Mouse (Mus musculus) Patski (cell line): ENCODE data around the gene Esrrg. TPM values are rescaled to one million over a fixed set of nuclear protein-coding genes. Genes with fewer than 3 reads are reported as not detected.

Experiments
- ATAC-seq: fragments of 100-300 bp; one replicate; pipeline ENCODE4 v1.8.0; 2021
- CTCF ChIA-PET: fragments of 350-600 bp; sonication (Branson Sonifier 250); formaldehyde crosslinking; loops from one replicate; lab custom pipeline; 2022; ENCODE audit warnings: inconsistent platforms; lab: Charles Lee
- POLR2A ChIA-PET: fragments of 350-600 bp; sonication (Branson Sonifier 250); formaldehyde crosslinking; loops from one replicate; lab custom pipeline; 2022; ENCODE audit warnings: antibody characterized with exemption, inconsistent platforms; lab: Charles Lee
- DNase-seq: peaks from one replicate; pipeline ENCODE4 v3.0.0-alpha.2; 2011; ENCODE audit warnings: low read depth, low spot score
- H3K27me3 ChIP-seq: fragments of 371-371 bp; one replicate; pipeline ENCODE4 v1.5.1; 2021
- CTCF ChIP-seq: fragments of 100-300 bp; IDR thresholded peaks from one replicate; pipeline ENCODE4 v1.5.1; 2021
- in situ Hi-C: fragments of 300-500 bp; cut with MboI; formaldehyde crosslinking; loops from 3 replicates; pipeline ENCODE4 v1.11.1; 2018; ENCODE audit warnings: low pct_unique_long_range_greater_than_20kb, mixed read lengths
- polyA plus RNA-seq: library from polyadenylated mRNA; unstranded; gene quantifications from one replicate; pipeline ENCODE4 v1.2.3, GENCODE M21; 2021

Gene Esrrg
- polyA plus RNA-seq, 1 experiment from 2014 or later = 9.0 TPM

DNA sequence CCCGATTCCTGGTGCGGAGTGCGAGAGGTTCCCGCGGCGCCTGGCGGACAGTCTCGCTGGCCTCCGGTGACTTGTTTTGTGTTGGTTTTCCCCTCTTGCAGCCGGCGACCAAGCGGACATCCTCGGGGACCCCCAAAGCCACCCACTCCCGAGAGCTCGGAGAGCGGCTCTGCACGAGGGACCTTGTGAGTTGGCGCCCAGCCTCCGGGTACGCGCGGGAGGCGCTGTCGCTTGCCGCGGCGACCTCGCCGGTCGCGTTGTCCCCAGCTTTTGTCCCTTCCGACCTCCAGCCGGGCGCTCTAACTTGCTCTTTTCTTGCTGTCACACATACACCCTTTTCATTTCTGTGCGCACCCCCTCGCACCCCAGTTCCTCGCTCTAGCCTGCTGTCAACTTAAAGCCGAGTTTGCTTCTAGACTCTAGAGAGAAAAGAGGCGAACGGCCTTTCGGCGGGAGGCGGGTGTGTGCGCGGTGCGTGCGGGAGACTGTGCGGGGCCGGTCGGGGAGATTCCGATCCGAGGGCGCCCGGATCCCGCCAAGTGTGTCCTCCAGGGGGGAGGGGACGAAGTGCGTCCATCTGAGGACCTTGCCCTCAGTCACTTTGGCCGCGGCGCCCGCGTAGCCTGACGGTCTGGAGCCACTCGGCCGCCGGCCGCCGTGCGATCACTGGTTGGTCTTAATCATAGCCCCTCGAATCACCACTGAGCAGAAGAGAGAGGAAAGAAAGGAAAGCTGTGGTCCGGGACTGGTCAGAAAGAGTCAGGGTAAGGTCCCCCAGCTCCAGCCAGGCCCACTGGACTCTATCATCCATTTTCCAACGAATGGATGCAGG lies 646 bp downstream of the Esrrg start:
- no peak for ATAC-seq
- H3K27me3 ChIP-seq = no peaks in the 10 kb centered on the region
- no peak for DNase-seq
- in situ Hi-C loops = no loop called here
- POLR2A ChIA-PET = no interaction called here
- TF ChIP-seq CTCF = no peak
- CTCF ChIA-PET = no interaction called here

DNA sequence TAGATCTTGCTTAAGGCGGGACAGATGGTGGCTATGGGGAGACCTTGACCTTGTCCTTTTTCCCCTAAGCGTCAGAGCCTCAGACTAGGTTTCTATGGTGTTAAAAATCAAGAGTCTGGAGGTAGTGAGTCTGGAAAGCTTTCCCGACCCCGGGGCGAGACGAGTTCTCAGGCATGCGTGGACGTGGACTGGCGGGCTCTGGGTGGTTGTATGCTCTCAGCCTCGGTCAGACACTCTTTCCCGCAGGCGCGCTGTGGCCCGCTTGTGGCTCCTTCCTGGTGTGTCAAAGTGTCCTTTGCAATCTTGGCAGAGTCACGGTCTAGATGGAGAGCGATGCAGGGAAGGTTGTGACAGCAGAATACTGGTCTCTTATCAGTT lies 1.3 kb downstream of the Esrrg start:
- no peak for TF ChIP-seq CTCF
- ChIA-PET POLR2A (no interaction called here), CTCF (no interaction called here)
- ATAC-seq (no peak), DNase-seq (no peak)
- in situ Hi-C loops = no loop called here
- no peaks in the 10 kb centered on the region for H3K27me3 ChIP-seq

DNA sequence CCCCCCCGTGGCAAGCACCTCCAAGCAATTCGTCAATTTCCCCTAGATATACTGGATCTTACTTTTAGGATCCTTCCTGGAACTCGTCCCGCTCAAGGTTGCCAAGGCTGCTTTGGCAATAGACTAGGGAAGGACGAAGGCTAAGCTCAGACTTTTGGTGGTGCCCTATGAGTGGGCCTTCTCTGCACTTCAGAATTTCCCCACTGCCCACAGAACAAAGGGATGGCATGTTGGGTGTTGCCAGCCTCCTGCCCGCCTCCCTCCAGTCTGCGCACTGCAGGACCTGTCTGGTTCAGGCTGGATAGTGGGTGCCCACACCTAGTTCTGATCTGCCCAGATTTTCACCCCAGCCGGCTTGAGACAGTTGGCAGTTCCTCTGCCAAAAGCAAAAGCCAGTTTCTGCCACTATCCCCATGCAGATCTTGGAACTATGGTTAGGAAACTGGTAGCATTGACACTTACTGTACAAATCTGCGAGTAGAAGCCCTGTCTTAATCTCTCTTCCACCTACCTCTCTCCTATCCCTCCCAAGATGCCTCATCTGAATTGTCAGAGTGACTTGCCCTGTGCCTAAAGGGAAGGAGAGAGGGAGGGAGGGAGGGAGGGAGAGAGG lies 1.9 kb downstream of the Esrrg start:
- CTCF ChIA-PET = no interaction called here
- no peak for DNase-seq
- in situ Hi-C loops = no loop called here
- POLR2A ChIA-PET = no interaction called here
- ATAC-seq = no peak
- H3K27me3 ChIP-seq = no peaks in the 10 kb centered on the region
- no peak for TF ChIP-seq CTCF

DNA sequence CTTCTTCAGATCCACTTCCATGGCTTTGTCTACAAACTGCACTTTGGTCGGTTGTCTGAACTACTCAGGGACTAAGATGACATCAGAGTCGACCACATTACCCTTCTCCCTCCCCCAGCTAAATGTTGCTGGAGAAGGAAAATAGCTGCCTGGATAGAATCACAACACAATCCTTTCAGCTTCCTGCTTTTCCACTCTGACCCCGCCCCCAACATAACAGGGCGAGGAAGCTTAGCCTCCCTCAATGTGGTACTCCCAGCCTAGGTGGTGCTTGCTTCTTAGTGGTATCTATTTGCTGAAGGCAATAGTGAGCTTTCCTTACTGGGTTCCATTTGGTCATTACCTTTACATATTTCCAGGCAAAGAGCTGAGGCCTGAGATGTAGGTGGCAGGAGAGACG lies 3.3 kb downstream of the Esrrg start:
- in situ Hi-C loops = no loop called here
- no peak for ATAC-seq
- CTCF ChIA-PET = interaction anchor here (0.7 kb wide), 1 partner anchor 26 kb away, joined by 3 read pairs; no protein-coding TSS in a partner anchor
- no peak for DNase-seq
- TF ChIP-seq CTCF = no peak
- POLR2A ChIA-PET = interaction anchor here (0.6 kb wide), 1 partner anchor 156 kb away, joined by 3 read pairs; no protein-coding TSS in a partner anchor
- no peaks in the 10 kb centered on the region for H3K27me3 ChIP-seq

DNA sequence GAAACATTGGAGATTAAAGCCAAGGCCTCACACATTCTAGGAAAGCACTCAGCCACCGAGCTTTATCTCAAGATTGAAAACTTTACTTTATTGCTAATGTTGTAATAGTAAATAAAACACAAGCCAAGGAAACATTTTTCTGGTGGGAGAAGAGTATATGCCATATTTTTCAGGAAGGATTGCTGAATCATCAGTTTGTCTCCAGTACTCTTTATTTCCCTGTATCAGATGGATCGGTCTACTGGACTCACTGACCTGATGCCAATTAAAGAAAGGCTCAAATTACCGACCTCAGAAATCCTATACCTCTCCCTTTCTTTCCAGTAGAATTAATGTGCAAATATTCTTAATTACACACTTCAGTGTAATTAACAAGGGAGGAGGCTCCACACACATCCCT lies 4.7 kb downstream of the Esrrg start:
- H3K27me3 ChIP-seq = no peaks in the 10 kb centered on the region
- ATAC-seq (no peak), DNase-seq (no peak)
- CTCF ChIA-PET = no interaction called here
- in situ Hi-C loops = no loop called here
- POLR2A ChIA-PET = no interaction called here
- TF ChIP-seq CTCF = no peak

DNA sequence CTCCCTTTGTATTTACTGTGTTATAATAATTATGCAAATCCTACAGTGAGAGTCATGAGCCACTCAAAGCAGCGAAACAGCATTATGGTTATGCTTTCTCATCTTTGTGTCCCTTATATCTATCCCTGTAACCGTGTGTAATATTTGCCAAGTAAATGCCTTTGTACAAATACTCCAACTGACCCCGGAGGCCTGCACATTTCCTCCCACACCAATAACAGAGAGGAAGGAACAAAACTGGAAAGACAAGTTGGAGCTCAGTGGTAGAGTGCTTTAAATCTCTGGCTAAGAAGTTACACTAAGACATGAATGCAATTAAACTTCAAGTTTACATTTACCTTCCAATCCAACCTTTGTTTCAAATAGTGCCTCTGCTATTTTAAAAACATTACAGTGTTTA lies 15.4 kb downstream of the Esrrg start:
- CTCF ChIA-PET = interaction anchor here (0.9 to 1.2 kb wide), 2 partner anchors 12 to 15 kb away, joined by 3 read pairs; no protein-coding TSS in a partner anchor
- TF ChIP-seq CTCF = no peak
- POLR2A ChIA-PET = no interaction called here
- no peak for ATAC-seq
- H3K27me3 ChIP-seq = no peaks in the 10 kb centered on the region
- DNase-seq = no peak
- in situ Hi-C loops = no loop called here

DNA sequence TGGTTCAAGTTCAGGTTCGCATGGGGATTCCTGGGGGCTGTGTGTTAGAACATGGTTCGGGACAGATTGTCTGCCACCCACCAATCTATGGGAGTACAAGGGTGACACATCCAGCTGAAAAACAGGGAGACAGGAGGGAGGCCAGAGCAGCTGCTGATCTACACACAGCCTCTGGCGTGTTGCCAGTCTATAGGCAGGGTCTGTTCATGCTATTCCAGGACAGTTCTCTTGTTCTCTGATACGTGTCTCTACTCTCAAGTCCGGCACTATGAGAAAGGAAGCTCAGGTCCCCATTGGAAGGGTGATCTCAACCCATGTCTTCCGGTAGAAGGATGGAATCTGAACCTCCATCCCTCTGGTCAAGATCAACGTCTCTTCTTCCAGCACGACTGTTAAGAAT lies 21.8 kb downstream of the Esrrg start:
- TF ChIP-seq CTCF = no peak
- CTCF ChIA-PET = interaction anchor here (1.3 kb wide), 1 partner anchor 24 kb away, joined by 3 read pairs; no protein-coding TSS in a partner anchor
- no peak for DNase-seq
- POLR2A ChIA-PET = no interaction called here
- no peak for ATAC-seq
- no peaks in the 10 kb centered on the region for H3K27me3 ChIP-seq
- in situ Hi-C loops = no loop called here

DNA sequence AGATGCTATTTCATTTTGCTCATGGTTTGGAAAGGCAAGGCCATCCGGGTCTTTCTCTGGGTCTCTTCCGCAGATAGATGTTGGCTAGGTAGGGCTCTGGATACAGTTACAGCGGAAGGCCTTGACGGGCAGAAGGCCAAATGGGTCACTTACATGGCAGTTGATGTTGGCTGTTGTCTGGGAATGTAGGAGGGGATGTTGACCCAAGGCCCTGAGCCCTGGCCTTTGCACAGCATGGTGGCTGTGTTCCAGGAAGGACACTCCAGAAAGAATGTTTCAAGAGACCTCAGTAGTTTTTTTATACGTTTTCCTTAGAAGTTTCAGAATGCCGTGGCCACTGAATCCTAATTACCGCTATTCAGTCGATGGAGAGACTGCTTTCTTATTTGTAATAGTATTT lies 22.9 kb downstream of the Esrrg start:
- DNase-seq (no peak), ATAC-seq (no peak)
- CTCF ChIA-PET = no interaction called here
- no peak for TF ChIP-seq CTCF
- POLR2A ChIA-PET = no interaction called here
- in situ Hi-C loops = no loop called here
- H3K27me3 ChIP-seq = no peaks in the 10 kb centered on the region

DNA sequence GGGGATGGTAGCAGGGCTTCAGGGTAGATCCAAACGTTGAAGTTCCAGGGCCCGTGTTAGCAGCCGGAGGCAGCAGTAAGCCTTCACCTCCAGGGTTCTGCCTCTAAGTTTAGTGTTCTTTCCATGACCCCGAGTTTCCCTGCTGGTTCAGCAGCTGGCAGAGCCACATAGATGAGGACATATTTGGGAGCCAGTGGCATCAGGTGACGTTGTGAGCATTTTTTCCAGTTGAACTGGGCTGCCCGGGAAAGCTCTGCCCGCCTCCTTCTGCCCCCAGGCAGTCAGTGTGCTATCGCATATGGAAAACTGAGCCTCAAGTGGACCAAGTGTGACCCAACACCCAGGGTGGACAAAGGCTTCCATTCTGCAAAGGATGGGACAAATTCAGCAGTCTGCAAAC lies 36.7 kb downstream of the Esrrg start:
- POLR2A ChIA-PET = no interaction called here
- H3K27me3 ChIP-seq = no peaks in the 10 kb centered on the region
- ATAC-seq (no peak), DNase-seq (no peak)
- in situ Hi-C loops = no loop called here
- CTCF ChIA-PET = interaction anchor here (1.5 kb wide), 1 partner anchor 10 kb away, joined by 4 read pairs; no protein-coding TSS in a partner anchor
- TF ChIP-seq CTCF = no peak

DNA sequence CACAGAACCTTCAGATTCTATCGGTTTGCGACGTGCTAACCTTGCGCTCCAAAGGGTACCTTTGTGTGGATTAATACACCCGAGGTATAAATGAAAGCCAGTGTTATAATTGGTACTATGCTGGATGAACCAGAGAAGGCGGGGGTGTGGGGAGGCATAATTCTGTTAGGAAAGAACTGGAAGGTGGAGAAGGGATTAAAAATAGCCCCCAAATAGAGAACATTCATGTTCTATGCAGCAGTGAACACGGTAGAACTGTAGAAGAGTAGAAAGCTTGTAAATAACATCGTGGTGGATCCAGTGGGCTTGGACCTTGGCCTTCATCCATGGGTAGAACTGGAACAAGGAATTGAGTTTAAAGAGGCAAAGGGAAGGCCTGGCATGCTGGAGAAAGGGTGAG lies 40.0 kb downstream of the Esrrg start:
- in situ Hi-C loops = no loop called here
- ChIA-PET POLR2A (no interaction called here), CTCF (no interaction called here)
- no peaks in the 10 kb centered on the region for H3K27me3 ChIP-seq
- no peak for DNase-seq
- no peak for TF ChIP-seq CTCF
- no peak for ATAC-seq

DNA sequence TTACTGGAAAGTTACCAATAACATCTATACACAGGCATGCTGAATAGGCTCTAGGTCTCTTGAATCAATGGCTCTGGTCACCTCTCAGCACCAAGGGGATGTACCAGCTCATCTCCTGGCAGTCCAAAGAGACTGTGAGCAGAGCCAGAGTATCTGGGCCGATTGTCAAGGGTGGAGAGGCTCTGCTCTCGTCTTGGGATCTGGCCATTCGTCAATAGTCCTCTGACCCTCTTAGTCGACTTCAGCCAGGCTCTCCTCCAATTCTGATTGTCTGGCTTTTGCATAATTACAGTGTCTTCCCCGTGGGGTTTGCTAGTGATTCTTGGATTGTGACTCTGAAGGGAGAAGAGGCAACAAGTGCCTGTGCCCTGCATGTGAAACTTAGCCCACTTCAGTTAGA lies 41.3 kb downstream of the Esrrg start:
- in situ Hi-C loops = no loop called here
- ChIA-PET CTCF (no interaction called here), POLR2A (no interaction called here)
- no peaks in the 10 kb centered on the region for H3K27me3 ChIP-seq
- ATAC-seq = no peak
- TF ChIP-seq CTCF = no peak
- no peak for DNase-seq
